Mouse (Mus musculus) heart, adult 2 months (tissue): ENCODE results near the gene Dbndd2.

Experiments
- CTCF ChIP-seq: fragments of 200-600 bp; IDR thresholded peaks from 2 replicates; pipeline ENCODE4 v1.8.1; 2022; ENCODE audit warnings: antibody characterized with exemption, mild to moderate bottlenecking, moderate library complexity
- EP300 ChIP-seq: fragments of 200-500 bp; IDR thresholded peaks from 2 replicates; pipeline ENCODE4 v1.6.1; 2011; ENCODE audit warnings: low read depth, low read length, control low read depth; ENCODE audit not compliant: insufficient read depth
- POLR2A ChIP-seq: fragments of 200-500 bp; IDR thresholded peaks from 2 replicates; pipeline ENCODE4 v1.6.1; 2011; ENCODE audit warnings: mild to moderate bottlenecking, low read depth, low read length, control low read depth; ENCODE audit not compliant: insufficient read depth

DNA sequence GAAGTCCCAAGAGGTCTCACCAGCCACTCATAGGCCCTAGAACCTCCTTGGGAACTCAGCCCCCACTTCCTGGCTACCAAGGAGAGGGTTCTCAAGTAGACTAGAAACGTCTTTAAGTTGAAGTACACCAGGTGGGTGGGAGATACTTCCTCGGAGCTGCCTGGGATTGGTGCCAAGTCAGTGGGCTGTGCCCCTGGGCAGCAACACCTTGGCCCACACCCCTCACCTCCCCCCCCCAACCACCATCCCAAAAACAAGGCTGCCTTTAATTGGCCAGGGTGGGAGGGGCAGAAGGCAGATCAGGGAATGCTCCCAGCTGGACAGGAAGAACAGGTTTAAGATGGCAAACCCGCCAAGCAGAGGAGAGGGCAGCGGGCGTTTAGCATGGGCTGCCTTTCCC, 45.6 kb upstream of the Dbndd2 start:
- TF ChIP-seq CTCF: no peak
- no peak for TF ChIP-seq POLR2A
- no peak for TF ChIP-seq EP300
